Mouse (Mus musculus): ENCODE measurements at regions not wholly inside any gene's neighbourhood (a gene's known extent, or its start where the extent isn't known, plus 50 kb on each side); places are given as distances from the start of the nearest gene placed in this dataset.

GRCm38 (mm10) chr17:47168105-47168504, 157.7 kb upstream of the Ubr2 start:
- TF ChIP-seq CTCF (conservative IDR thresholded peaks at IDR 0.05; ENCODE audit: low read length) (no peak), NANOG (IDR thresholded peaks at IDR 0.05; ENCODE audit: borderline replicate concordance, low read length) (no peak)
